Mouse (Mus musculus): Measurements from ENCODE around the gene Rab37. TPM values are rescaled to one million over a fixed set of nuclear protein-coding genes. Genes with fewer than 3 reads are reported as not detected.

The Rab37 gene
- polyA plus RNA-seq, 1 experiment: 44.4 TPM

DNA sequence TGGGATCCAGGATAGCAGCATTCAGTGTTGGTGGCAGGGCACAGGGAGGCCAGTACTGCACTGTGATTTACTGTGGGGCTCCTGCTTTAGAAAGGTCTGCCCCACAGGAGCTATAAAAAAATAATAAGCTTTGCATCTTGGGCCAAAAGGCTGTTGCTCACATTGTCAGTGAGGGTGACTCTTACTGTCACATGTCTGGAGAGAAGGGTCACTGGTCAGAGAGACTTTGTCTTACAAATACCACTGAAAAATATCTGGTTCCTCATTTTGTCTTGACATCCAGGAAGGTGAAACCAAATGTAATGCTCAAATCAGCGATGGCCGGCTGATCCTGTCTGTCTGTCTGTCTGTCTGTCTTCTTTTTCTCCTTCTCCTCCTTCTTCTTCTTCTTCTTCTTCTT lies 50.7 kb downstream of the Rab37 start:
- H3K27me3 ChIP-seq (ENCODE audit: control insufficient read depth, insufficient read depth, low read length): no peaks in the 10 kb centered on the region
- TF ChIP-seq POLR2A (IDR thresholded peaks at IDR 0.05; ENCODE audit: borderline replicate concordance, insufficient read depth, low read length) (no peak), CTCF (IDR thresholded peaks at IDR 0.05; ENCODE audit: borderline replicate concordance, insufficient read depth, low read depth, low read length) (no peak)
- 85% methylated on average over 2 of the region's 2 CpGs for WGBS
- H3K27ac ChIP-seq (ENCODE audit: insufficient read depth, low read length): no peak overlapping the region
- no peaks in the 10 kb centered on the region for H3K4me1 ChIP-seq (ENCODE audit: control insufficient read depth, insufficient read depth, low read length)
- no peak overlapping the region for H3K4me3 ChIP-seq (replicated peaks; ENCODE audit: insufficient read depth, low read depth, low read length)
- no peak for DNase-seq

DNA sequence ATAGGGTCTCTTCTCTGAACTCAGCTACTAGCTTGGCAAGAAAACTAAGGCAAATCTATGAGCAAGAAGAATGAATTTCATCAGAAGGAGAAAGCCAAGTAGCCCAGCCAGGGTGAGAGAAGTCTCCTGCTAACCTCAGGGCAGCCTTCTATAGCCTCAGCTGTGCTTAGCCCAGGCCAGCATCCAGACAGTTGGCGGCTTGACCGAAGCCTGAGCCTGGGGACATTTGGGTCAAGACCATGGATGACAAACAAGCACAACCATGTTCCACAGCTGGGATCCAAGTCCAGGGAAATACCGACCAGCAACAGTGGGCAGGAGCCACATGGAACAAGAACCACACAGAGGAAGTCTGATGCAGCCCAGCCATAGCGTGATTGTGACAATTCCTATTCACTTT lies 56.6 kb downstream of the Rab37 start:
- no peak overlapping the region for H3K4me3 ChIP-seq (replicated peaks; ENCODE audit: insufficient read depth, low read depth, low read length)
- peaks cover 4% of the 10 kb centered on the region; the same call in 1 of the 2 replicates for H3K4me1 ChIP-seq (ENCODE audit: control insufficient read depth, insufficient read depth, low read length)
- H3K27ac ChIP-seq (ENCODE audit: insufficient read depth, low read length): no peak overlapping the region
- H3K27me3 ChIP-seq (ENCODE audit: control insufficient read depth, insufficient read depth, low read length): no peaks in the 10 kb centered on the region
- no peak for TF ChIP-seq CTCF (IDR thresholded peaks at IDR 0.05; ENCODE audit: borderline replicate concordance, insufficient read depth, low read depth, low read length)
- no peak for TF ChIP-seq POLR2A (IDR thresholded peaks at IDR 0.05; ENCODE audit: borderline replicate concordance, insufficient read depth, low read length)
- 66% methylated on average over 4 of the region's 4 CpGs for WGBS
- no peak for DNase-seq

DNA sequence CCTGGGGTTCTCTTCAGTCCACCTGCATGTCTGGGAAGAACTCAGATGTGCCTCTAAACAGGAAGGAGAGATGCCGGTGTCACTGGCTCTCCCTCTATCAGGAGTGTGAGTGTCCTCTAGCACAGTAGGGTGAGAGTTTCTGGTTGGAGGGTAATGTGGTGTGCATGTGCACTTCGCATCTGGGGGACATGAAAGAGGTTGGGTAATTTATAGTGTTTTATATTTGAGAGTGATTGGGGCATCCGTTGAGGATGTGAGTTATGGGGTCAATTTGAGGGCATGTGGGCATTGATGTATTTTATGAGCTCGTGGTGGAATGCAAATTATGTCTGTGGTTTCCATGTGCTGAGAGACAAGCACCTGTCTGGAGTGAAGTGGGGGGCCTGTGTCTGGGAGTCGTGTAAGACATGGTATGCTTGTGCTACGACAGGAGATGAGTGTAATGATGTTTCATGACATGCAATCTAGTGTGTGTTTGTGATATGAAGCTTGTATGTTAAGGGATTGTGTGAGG lies 59.6 kb downstream of the Rab37 start:
- no peak overlapping the region for H3K4me3 ChIP-seq (replicated peaks; ENCODE audit: insufficient read depth, low read depth, low read length)
- TF ChIP-seq POLR2A (IDR thresholded peaks at IDR 0.05; ENCODE audit: borderline replicate concordance, insufficient read depth, low read length): no peak
- no peak for TF ChIP-seq CTCF (IDR thresholded peaks at IDR 0.05; ENCODE audit: borderline replicate concordance, insufficient read depth, low read depth, low read length)
- no peak for DNase-seq
- peaks cover 12% of the 10 kb centered on the region; the same call in 1 of the 2 replicates for H3K4me1 ChIP-seq (ENCODE audit: control insufficient read depth, insufficient read depth, low read length)
- H3K27me3 ChIP-seq (ENCODE audit: control insufficient read depth, insufficient read depth, low read length): no peaks in the 10 kb centered on the region
- H3K27ac ChIP-seq (ENCODE audit: insufficient read depth, low read length): no peak overlapping the region
- WGBS: 84% methylated on average over 6 of the region's 6 CpGs

DNA sequence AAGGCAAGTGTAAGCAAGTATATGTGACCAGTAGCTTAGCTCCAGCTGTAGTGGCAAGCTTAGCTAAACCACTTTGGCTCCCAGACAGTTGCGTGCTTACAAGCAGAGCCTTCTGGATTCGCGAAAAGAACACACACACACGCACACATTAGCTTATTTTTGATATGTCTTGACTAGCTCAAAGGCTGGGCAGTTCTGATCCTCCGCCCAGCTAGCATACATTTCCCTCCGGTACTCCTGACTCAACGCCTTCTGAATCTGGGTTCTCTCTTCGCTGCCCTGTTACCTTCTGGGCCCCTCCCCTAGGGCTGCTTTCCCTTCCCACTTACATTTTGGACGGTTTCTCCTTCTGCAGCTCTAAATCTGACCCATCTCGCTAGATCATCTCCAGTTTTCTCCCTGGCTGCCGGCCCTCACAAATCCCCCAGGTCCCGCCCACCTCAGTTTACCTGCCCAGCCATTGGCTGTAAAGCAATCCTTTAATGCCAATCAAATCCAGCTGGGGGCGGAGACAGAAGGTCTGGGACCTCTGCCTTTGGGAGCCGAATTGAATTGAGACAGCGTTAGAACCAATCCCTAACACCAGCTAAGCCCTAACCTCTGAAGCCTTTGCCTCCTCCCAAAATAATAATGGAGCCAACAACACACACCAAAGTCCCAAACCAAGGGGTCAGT lies 60.7 kb downstream of the Rab37 start:
- Histone ChIP-seq H3K27ac (ENCODE audit: insufficient read depth, low read length) (peak overlapping the region; percentile 32; the same call in 1 of the 2 replicates), H3K4me1 (ENCODE audit: control insufficient read depth, insufficient read depth, low read length) (peaks cover 12% of the 10 kb centered on the region; the same call in 1 of the 2 replicates), H3K27me3 (ENCODE audit: control insufficient read depth, insufficient read depth, low read length) (no peaks in the 10 kb centered on the region), H3K4me3 (replicated peaks; ENCODE audit: insufficient read depth, low read depth, low read length) (peak overlapping the region; percentile 62)
- DNase-seq: peak; percentile 84 to 85
- WGBS: 13% methylated on average over 15 of the region's 15 CpGs
- TF ChIP-seq POLR2A (IDR thresholded peaks at IDR 0.05; ENCODE audit: borderline replicate concordance, insufficient read depth, low read length) (peak; percentile 43; the same call in 1 of the 2 replicates), CTCF (IDR thresholded peaks at IDR 0.05; ENCODE audit: borderline replicate concordance, insufficient read depth, low read depth, low read length) (no peak)

DNA sequence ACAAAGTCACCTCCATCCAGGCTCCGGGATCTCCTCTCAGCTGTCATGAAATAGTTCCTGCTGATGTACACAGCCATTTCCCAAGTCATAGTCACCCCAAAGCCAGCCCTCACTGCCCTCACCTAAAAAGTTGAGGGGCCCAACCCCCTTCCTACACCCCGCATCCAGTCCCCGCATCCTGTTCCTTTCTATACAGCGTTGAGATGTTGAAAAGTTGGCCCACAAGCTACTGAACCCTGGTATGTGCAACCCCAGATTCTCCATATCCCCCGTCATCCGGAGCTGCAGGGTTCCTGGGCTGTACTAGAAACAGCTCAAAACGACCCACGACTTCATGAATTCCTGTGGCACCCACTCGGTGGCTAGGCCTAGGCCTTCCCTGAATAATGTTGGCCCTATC lies 61.9 kb downstream of the Rab37 start:
- TF ChIP-seq POLR2A (IDR thresholded peaks at IDR 0.05; ENCODE audit: borderline replicate concordance, insufficient read depth, low read length): no peak
- no peak for TF ChIP-seq CTCF (IDR thresholded peaks at IDR 0.05; ENCODE audit: borderline replicate concordance, insufficient read depth, low read depth, low read length)
- H3K27me3 ChIP-seq (ENCODE audit: control insufficient read depth, insufficient read depth, low read length): no peaks in the 10 kb centered on the region
- no peak overlapping the region for H3K4me3 ChIP-seq (replicated peaks; ENCODE audit: insufficient read depth, low read depth, low read length)
- H3K27ac ChIP-seq (ENCODE audit: insufficient read depth, low read length): no peak overlapping the region
- no peak for DNase-seq
- H3K4me1 ChIP-seq (ENCODE audit: control insufficient read depth, insufficient read depth, low read length): peaks cover 12% of the 10 kb centered on the region; the same call in 1 of the 2 replicates
- 84% methylated on average over 9 of the region's 9 CpGs for WGBS

DNA sequence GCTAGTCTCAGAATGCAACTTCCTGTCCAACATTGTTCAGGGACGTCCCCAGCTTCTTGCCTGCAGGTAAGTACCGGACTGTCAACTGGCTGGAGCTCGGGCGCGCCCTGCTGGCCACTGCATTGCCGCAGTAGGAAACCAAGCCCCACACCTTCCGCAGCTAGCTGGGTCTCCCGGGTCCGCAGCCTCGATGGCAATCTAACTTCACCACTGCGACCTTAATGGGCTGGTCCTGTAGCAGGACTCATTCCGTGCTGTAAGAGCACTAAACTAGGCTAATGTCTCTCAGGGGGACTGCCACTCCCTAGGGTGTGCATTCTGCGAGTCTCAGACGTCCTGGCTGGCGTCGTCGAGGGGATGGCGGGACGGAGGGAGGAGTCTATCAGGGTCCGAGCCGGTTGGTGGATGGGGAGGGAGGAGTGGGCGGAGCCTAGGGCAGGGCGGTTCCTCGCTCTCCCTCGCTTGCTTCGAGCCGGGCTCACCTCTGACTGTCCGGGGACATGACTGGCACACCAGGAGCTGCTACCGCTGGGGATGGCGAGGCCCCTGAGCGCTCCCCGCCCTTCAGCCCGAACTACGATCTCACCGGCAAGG lies 62.6 kb downstream of the Rab37 start:
- H3K27ac ChIP-seq (ENCODE audit: insufficient read depth, low read length): no peak overlapping the region
- DNase-seq: peak; percentile 82 to 86
- 2% methylated on average over 35 of the region's 35 CpGs for WGBS
- H3K4me3 ChIP-seq (replicated peaks; ENCODE audit: insufficient read depth, low read depth, low read length): no peak overlapping the region
- TF ChIP-seq POLR2A (IDR thresholded peaks at IDR 0.05; ENCODE audit: borderline replicate concordance, insufficient read depth, low read length) (no peak), CTCF (IDR thresholded peaks at IDR 0.05; ENCODE audit: borderline replicate concordance, insufficient read depth, low read depth, low read length) (peak; percentile 93)
- H3K27me3 ChIP-seq (ENCODE audit: control insufficient read depth, insufficient read depth, low read length): no peaks in the 10 kb centered on the region
- peaks cover 12% of the 10 kb centered on the region; the same call in 1 of the 2 replicates for H3K4me1 ChIP-seq (ENCODE audit: control insufficient read depth, insufficient read depth, low read length)

DNA sequence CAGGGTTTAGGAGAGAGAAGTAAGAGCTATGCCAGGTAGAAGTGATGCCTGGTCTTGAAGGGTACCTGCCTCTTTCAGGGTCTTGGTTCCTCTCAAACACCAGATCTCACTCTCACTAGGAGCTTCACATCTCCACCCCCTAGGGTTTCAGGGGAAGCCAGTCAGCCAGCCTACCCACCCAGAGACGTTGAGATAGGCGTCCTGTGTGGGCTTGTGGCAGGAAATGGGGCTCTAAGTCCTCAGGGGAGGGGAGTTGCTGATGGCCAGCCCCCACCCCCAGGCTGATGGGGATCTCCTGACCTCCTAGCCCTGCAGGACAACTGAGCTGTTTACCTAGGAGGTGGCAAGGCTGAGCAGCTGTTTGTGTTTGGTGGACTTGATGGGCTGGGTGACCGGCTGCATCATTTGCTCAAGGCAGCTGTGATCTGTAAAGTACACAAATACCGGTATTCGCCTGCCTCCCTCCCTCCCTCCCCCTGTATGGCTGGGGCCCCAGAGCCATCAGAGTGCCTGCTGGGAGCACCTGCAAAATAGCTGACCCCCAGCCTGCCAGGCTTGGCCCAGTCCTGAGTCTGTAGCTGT lies 63.9 kb downstream of the Rab37 start:
- WGBS: 57% methylated on average over 5 of the region's 5 CpGs
- TF ChIP-seq CTCF (IDR thresholded peaks at IDR 0.05; ENCODE audit: borderline replicate concordance, insufficient read depth, low read depth, low read length) (no peak), POLR2A (IDR thresholded peaks at IDR 0.05; ENCODE audit: borderline replicate concordance, insufficient read depth, low read length) (no peak)
- H3K4me3 ChIP-seq (replicated peaks; ENCODE audit: insufficient read depth, low read depth, low read length): no peak overlapping the region
- no peaks in the 10 kb centered on the region for H3K27me3 ChIP-seq (ENCODE audit: control insufficient read depth, insufficient read depth, low read length)
- no peak overlapping the region for H3K27ac ChIP-seq (ENCODE audit: insufficient read depth, low read length)
- DNase-seq: peak in 1 of 2 experiments; percentile 8
- H3K4me1 ChIP-seq (ENCODE audit: control insufficient read depth, insufficient read depth, low read length): peaks cover 12% of the 10 kb centered on the region; the same call in 1 of the 2 replicates
